Mouse (Mus musculus): ENCODE data around the gene Lrp8.

The Lrp8 gene

GRCm38 (mm10) chr4:107808655-107809054, 6.6 kb downstream of the Lrp8 start:
- no peak for DNase-seq

GRCm38 (mm10) chr4:107811006-107811405, 8.9 kb downstream of the Lrp8 start:
- no peak for DNase-seq

- DNase-seq, result no peak
Measured at GRCm38 (mm10) chr4:107811716-107812330, 9.8 kb downstream of the Lrp8 start.

- DNase-seq, result no peak
Measured at GRCm38 (mm10) chr4:107812336-107812735, 10.3 kb downstream of the Lrp8 start.

- no peak for DNase-seq
Measured at GRCm38 (mm10) chr4:107816459-107816858, 14.4 kb downstream of the Lrp8 start.

GRCm38 (mm10) chr4:107817463-107817862, 15.4 kb downstream of the Lrp8 start:
- no peak for DNase-seq

GRCm38 (mm10) chr4:107819990-107820719, 18.1 kb downstream of the Lrp8 start:
- DNase-seq, result no peak

GRCm38 (mm10) chr4:107820856-107821619, 19.0 kb downstream of the Lrp8 start:
- no peak for DNase-seq

- DNase-seq, result no peak
Measured at GRCm38 (mm10) chr4:107822936-107823411, 20.9 kb downstream of the Lrp8 start.

GRCm38 (mm10) chr4:107823511-107823910, 21.4 kb downstream of the Lrp8 start:
- no peak for DNase-seq

GRCm38 (mm10) chr4:107828727-107829218, 26.7 kb downstream of the Lrp8 start:
- DNase-seq, result peak; percentile 56

- DNase-seq, result no peak
Measured at GRCm38 (mm10) chr4:107829675-107830074, 27.6 kb downstream of the Lrp8 start.

- DNase-seq, result no peak
Measured at GRCm38 (mm10) chr4:107830189-107830588, 28.1 kb downstream of the Lrp8 start.

- DNase-seq, result no peak
Measured at GRCm38 (mm10) chr4:107830821-107831221, 28.8 kb downstream of the Lrp8 start.

GRCm38 (mm10) chr4:107831678-107832077, 29.6 kb downstream of the Lrp8 start:
- DNase-seq, result no peak

- DNase-seq, result no peak
Measured at GRCm38 (mm10) chr4:107833525-107833924, 31.5 kb downstream of the Lrp8 start.

GRCm38 (mm10) chr4:107834643-107835314, 32.7 kb downstream of the Lrp8 start:
- DNase-seq, result no peak

GRCm38 (mm10) chr4:107835508-107835909, 33.4 kb downstream of the Lrp8 start:
- no peak for DNase-seq

GRCm38 (mm10) chr4:107836758-107837157, 34.7 kb downstream of the Lrp8 start:
- DNase-seq, result peak; percentile 80

- DNase-seq, result no peak
Measured at GRCm38 (mm10) chr4:107837910-107838309, 35.8 kb downstream of the Lrp8 start.

GRCm38 (mm10) chr4:107843687-107844086, 41.6 kb downstream of the Lrp8 start:
- no peak for DNase-seq

- DNase-seq, result peak; percentile 80
Measured at GRCm38 (mm10) chr4:107844971-107845370, 42.9 kb downstream of the Lrp8 start.

GRCm38 (mm10) chr4:107846795-107847194, 44.7 kb downstream of the Lrp8 start:
- no peak for DNase-seq
